12 mouse cellular contexts compared by ENCODE assay signal in genomic region chr17:82901098-82901891, GRCm38 (mm10).
DNase-seq lines count a peak whose midpoint lies in the region; ATAC-seq and TF ChIP-seq lines count a peak whose summit lies in the region.
"Had no signal": no experiment of that assay in that cellular context is flagged by ENCODE, and none has a peak within 500 bp of the region (broad histone marks: within the 10 kb centered on the region; RNA-seq: fewer than 3 reads in every experiment).

No protein-coding gene starts in this region.

- WGBS in heart, embryonic 10.5 days, result 72% methylated on average over 9 of the region's 9 CpGs
- 73% methylated on average over 9 of the region's 9 CpGs for WGBS in liver, postnatal 0 days (ENCODE audit: insufficient replicate concordance)

- no peak for TF ChIP-seq CTCF in liver, postnatal 0 days (IDR thresholded peaks at IDR 0.05; ENCODE audit: low read depth)

- no peak overlapping the region for H3K4me2 ChIP-seq in liver, postnatal 0 days (ENCODE audit: low read depth, low read length)
- H3K4me2 ChIP-seq: limb, embryonic 13.5 days had no signal

- no peak overlapping the region for H3K9ac ChIP-seq in liver, postnatal 0 days (replicated peaks)
- H3K9ac ChIP-seq: limb, embryonic 13.5 days had no signal

- no peaks in the 10 kb centered on the region for H3K27me3 ChIP-seq in heart, embryonic 10.5 days (ENCODE audit: insufficient read depth, poor library complexity, severe bottlenecking)
- no peaks in the 10 kb centered on the region for H3K27me3 ChIP-seq in liver, postnatal 0 days (ENCODE audit: insufficient read depth, low read length)
- H3K27me3 ChIP-seq: limb, embryonic 13.5 days had no signal

- peak; percentile 18 to 52 for DNase-seq in heart, adult 18-20 months
- DNase-seq in heart, embryonic 10.5 days (ENCODE audit: low spot score), result no peak
- DNase-seq in liver (peak; percentile 5), NIH3T3 (ENCODE audit: low read depth) (peak; percentile 38)
- no peak for DNase-seq in liver, postnatal 0 days
- peak; percentile 57 for DNase-seq in fibroblast of lung, adult 2 months (ENCODE audit: low read depth)
- DNase-seq in yolk sac, embryonic 10.5 days (ENCODE audit: low spot score), result no peak
- no peak for DNase-seq in adrenal gland, adult 2 months
- DNase-seq: cerebellum, postnatal 25 days; thymus, postnatal 36 days had no signal

- no peaks in the 10 kb centered on the region for H3K36me3 ChIP-seq in heart, embryonic 10.5 days
- no peaks in the 10 kb centered on the region for H3K36me3 ChIP-seq in liver, postnatal 0 days (replicated peaks; ENCODE audit: insufficient read depth, low read length)
- H3K36me3 ChIP-seq: limb, embryonic 13.5 days had no signal

- H3K9me3 ChIP-seq in heart, embryonic 10.5 days, result no peaks in the 10 kb centered on the region
- H3K9me3 ChIP-seq in liver, postnatal 0 days (ENCODE audit: low read length), result no peaks in the 10 kb centered on the region
- H3K9me3 ChIP-seq: limb, embryonic 13.5 days had no signal

- no peak for ATAC-seq in liver, postnatal 0 days
- ATAC-seq: intestine, postnatal 0 days had no signal

- H3K27ac ChIP-seq in heart, embryonic 10.5 days, result no peak overlapping the region
- H3K27ac ChIP-seq in liver, postnatal 0 days (ENCODE audit: low read depth), result no peak overlapping the region
- H3K27ac ChIP-seq: limb, embryonic 13.5 days had no signal

- no peaks in the 10 kb centered on the region for H3K4me1 ChIP-seq in heart, embryonic 10.5 days
- H3K4me1 ChIP-seq in liver, postnatal 0 days (ENCODE audit: insufficient read depth), result no peaks in the 10 kb centered on the region
- H3K4me1 ChIP-seq: limb, embryonic 13.5 days had no signal

- TF ChIP-seq EP300 in liver, postnatal 0 days (IDR thresholded peaks at IDR 0.05; ENCODE audit: low read depth), result no peak

- no peak overlapping the region for H3K4me3 ChIP-seq in heart, embryonic 10.5 days
- no peak overlapping the region for H3K4me3 ChIP-seq in liver, postnatal 0 days (ENCODE audit: low read depth, low read length)
- H3K4me3 ChIP-seq: limb, embryonic 13.5 days had no signal

Comparison
In these comparisons a context has a peak if more than half of its experiments do, and no peak if none do; other contexts are left out.
1. DNase-seq: peak in heart, adult 18-20 months (2 of 2), liver (single experiment), NIH3T3 (single experiment) and fibroblast of lung, adult 2 months (single experiment); none in heart, embryonic 10.5 days (single experiment), liver, postnatal 0 days (single experiment), yolk sac, embryonic 10.5 days (single experiment) and adrenal gland, adult 2 months (single experiment).